Mouse (Mus musculus) embryonic facial prominence, embryonic 15.5 days (tissue): ENCODE measurements at regions not wholly inside any gene's neighbourhood (a gene's known extent, or its start where the extent isn't known, plus 50 kb on each side); places are given as distances from the start of the nearest gene placed in this dataset.

ENCODE experiments used
- ATAC-seq: fragments of 200-750 bp; cut with Nextera tagmentation; 2 replicates; pipeline ENCODE4 v1.8.0; 2017; ENCODE audit warnings: low read depth, moderate TSS enrichment; ENCODE audit not compliant: insufficient number of reproducible peaks, low FRiP score, low TSS enrichment
- H3K27ac ChIP-seq: fragments of 300-500 bp; sonication (generic); replicated peaks from 2 replicates; pipeline ENCODE4 v1.5.1; 2015; ENCODE audit warnings: mild to moderate bottlenecking, inconsistent platforms
- H3K27me3 ChIP-seq: fragments of 300-500 bp; sonication (generic); 2 replicates; pipeline ENCODE4 v1.6.1; 2015; ENCODE audit warnings: inconsistent platforms
- H3K36me3 ChIP-seq: fragments of 300-500 bp; sonication (generic); 2 replicates; pipeline ENCODE4 v1.6.1; 2015; ENCODE audit warnings: mild to moderate bottlenecking, inconsistent platforms
- H3K4me1 ChIP-seq: fragments of 300-500 bp; sonication (generic); 2 replicates; pipeline ENCODE4 v1.6.1; 2015; ENCODE audit warnings: inconsistent platforms
- H3K4me2 ChIP-seq: fragments of 300-500 bp; sonication (generic); replicated peaks from 2 replicates; pipeline ENCODE4 v1.6.1; 2015; ENCODE audit warnings: mild to moderate bottlenecking, inconsistent platforms
- H3K4me3 ChIP-seq: fragments of 300-500 bp; sonication (generic); replicated peaks from 2 replicates; pipeline ENCODE4 v1.5.1; 2015; ENCODE audit warnings: mild to moderate bottlenecking, inconsistent platforms
- H3K9ac ChIP-seq: fragments of 300-500 bp; sonication (generic); 2 replicates; pipeline ENCODE4 v1.6.1; 2015; ENCODE audit warnings: inconsistent platforms
- H3K9me3 ChIP-seq: fragments of 300-500 bp; sonication (generic); replicated peaks from 2 replicates; pipeline ENCODE4 v1.6.1; 2016; ENCODE audit warnings: inconsistent platforms
- WGBS: fragments of 180-500 bp; shearing (Covaris S2); methylation state at CpG from one replicate; pipeline ENCODE4 v1.1.7; 2015; 5-methylcytosine and 5-hydroxymethylcytosine counted together

DNA sequence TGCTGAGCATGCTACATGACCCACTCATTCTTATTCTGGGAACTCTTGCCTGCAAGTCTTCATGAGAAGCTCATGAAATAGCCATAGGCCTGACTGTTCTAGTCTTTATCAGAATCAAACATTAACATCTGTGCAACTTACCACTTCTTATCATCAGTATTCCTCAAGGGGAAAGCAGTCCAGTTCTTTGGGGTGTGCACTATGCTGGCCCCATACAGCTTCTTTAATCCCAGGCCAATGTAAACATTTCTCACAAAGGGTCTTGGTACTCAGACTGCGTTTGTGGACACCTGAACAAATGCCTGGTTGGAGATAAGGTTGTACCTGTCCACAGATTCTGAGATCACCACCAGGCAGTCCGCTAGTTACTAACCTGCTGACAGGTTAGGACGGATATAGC lies 51.3 kb downstream of the 3110018I06Rik start:
- Histone ChIP-seq H3K27me3 (no peaks in the 10 kb centered on the region), H3K4me1 (no peaks in the 10 kb centered on the region), H3K9ac (no peak overlapping the region), H3K9me3 (no peaks in the 10 kb centered on the region), H3K4me3 (no peak overlapping the region), H3K36me3 (no peaks in the 10 kb centered on the region), H3K4me2 (no peak overlapping the region), H3K27ac (no peak overlapping the region)
- WGBS: 78% methylated on average over 3 of the region's 3 CpGs
- no peak for ATAC-seq

DNA sequence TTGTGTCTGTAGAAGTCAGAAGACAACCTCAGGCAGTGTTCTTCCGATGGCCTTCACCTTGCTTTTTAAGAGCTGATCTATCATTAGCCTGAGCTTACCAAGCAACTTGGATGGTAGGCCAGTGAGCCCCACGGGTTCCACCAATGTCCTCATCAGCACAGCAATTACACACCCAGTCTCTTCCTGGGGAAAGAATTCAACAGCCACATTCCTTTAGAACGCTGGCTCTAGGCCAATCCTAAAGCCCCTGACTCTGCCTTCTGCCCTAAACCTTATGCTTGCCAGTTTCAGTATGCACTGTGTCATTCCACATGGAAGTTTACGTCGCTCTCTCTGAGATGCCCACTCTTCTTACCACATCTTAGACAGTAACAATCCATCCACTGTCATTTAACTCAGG lies 52.8 kb downstream of the 3110018I06Rik start:
- H3K4me1 ChIP-seq: no peaks in the 10 kb centered on the region
- ATAC-seq: no peak
- 27% methylated on average over 5 of the region's 5 CpGs for WGBS

DNA sequence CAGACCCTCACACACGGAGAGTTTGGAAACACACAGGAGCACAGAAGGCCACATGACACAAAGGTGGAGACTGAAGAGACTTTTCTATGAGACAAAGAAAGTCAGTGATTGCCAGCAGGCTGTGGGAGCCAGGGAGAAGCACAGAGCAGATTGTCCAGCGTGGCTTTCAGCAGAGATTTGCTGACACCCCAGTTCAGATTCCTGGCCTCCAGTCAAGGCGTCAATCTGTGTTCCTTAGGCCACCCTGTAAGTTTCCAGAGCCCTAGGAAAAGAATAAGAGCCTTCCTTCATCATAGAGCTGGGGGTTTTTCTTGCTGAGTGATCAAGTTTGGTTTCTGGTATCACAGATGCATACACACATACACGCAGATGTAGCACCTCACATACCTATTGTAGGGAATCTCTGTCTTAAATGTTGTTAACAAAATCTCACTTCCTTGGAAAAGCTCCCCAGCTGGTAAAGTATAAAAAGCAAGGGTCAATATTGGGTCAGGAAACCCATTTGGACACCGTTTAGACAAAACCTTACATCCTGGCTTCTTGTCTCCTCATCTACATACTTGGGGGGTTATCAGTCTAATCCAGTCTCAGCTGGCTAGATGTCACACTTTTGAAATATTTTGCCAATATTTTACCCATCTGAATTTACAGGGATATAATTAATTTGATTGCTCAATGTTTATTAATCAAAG lies 58.9 kb downstream of the 3110018I06Rik start:
- Histone ChIP-seq H3K9me3 (no peaks in the 10 kb centered on the region), H3K4me1 (peaks cover 24% of the 10 kb centered on the region), H3K36me3 (no peaks in the 10 kb centered on the region), H3K9ac (no peak overlapping the region), H3K4me3 (no peak overlapping the region), H3K27ac (no peak overlapping the region), H3K4me2 (no peak overlapping the region), H3K27me3 (no peaks in the 10 kb centered on the region)
- 58% methylated on average over 5 of the region's 5 CpGs for WGBS
- ATAC-seq: no peak

More for the DNA sequence above, 52.8 kb downstream of the 3110018I06Rik start:
- Histone ChIP-seq H3K4me2 (no peak overlapping the region), H3K4me3 (no peak overlapping the region), H3K9ac (no peak overlapping the region), H3K36me3 (no peaks in the 10 kb centered on the region), H3K27ac (no peak overlapping the region), H3K9me3 (no peaks in the 10 kb centered on the region), H3K27me3 (no peaks in the 10 kb centered on the region)

DNA sequence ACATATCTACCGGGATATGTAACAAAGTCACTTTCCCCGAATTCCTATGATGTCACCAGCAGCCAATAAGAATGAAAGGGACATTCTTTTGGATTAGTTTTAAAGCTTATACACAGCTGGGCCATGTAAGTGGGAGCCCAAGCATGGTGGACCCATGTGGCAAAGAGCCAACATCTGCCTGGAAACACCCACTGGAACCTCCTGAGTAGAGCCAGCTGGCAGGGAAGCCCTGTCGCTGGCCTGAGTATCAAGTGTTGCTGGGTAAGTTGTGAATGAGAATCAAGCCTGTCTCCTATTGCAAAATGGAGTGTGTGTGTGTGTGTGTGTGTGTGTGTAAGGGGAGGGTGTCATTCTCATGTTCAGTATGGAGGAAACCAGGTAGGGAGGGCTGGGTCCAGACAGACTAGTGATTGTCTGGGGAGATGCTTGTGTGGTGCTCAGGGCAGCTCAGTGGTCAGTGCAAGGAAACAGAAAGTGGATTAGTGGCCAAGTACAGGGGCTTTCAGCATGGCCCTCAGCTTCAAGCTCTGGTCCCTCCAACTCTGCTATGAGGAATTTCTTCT lies 59.5 kb downstream of the 3110018I06Rik start:
- no peaks in the 10 kb centered on the region for H3K36me3 ChIP-seq
- no peak overlapping the region for H3K4me2 ChIP-seq
- peaks cover 24% of the 10 kb centered on the region for H3K4me1 ChIP-seq
- H3K4me3 ChIP-seq: no peak overlapping the region
- no peak overlapping the region for H3K27ac ChIP-seq
- no peaks in the 10 kb centered on the region for H3K27me3 ChIP-seq
- no peaks in the 10 kb centered on the region for H3K9me3 ChIP-seq
- H3K9ac ChIP-seq: no peak overlapping the region
- WGBS: 36% methylated on average over 3 of the region's 3 CpGs
- ATAC-seq: peak; percentile 61; the same call in 1 of the 2 replicates

DNA sequence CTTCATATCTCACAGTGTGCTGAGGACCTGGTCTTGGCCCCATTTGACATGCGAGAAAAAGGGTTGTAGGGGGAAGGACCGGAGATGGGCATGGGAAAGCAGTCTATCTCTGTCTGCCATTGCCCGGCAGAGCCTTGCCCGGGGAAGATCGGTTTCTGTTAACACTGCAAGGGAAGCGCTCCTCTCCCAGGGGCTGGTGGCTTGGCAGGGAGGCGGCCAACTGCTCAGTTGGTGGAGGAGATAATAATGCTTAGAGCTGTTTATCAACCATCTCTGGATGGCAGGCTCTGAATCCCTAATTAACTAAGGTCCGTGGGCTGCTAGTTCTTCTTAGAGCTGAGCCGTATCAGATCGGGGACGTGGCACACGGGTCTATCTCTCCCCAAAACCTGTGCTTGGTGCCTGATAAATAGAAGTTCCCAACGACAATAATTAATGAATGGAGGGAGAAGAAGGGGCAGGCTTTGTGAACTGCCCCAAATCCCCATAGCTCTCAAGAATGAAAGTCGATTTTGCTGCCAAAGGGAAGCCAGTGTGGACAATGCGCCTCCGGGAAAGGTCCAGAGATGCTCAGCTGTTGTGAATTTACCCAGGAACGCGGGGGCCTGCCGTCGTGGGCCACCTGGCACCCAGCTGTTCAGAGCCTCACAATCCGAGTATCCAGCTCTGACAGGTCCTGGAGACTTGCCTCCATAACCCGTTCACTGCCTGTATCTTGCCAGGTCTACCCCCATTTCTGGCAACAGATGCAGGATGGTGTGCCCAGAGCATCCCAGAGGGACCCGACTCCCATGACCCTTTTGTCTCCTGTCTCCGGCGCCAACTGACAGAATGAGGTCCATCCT lies 61.2 kb downstream of the 3110018I06Rik start:
- H3K4me2 ChIP-seq: peak overlapping the region; percentile 17; the same call in 1 of the 2 replicates
- H3K4me1 ChIP-seq: peaks cover 24% of the 10 kb centered on the region
- H3K4me3 ChIP-seq: no peak overlapping the region
- no peak overlapping the region for H3K9ac ChIP-seq
- H3K9me3 ChIP-seq: no peaks in the 10 kb centered on the region
- WGBS: 52% methylated on average over 25 of the region's 25 CpGs
- no peaks in the 10 kb centered on the region for H3K27me3 ChIP-seq
- H3K36me3 ChIP-seq: no peaks in the 10 kb centered on the region
- peak; percentile 61; the same call in 1 of the 2 replicates for ATAC-seq
- H3K27ac ChIP-seq: no peak overlapping the region

DNA sequence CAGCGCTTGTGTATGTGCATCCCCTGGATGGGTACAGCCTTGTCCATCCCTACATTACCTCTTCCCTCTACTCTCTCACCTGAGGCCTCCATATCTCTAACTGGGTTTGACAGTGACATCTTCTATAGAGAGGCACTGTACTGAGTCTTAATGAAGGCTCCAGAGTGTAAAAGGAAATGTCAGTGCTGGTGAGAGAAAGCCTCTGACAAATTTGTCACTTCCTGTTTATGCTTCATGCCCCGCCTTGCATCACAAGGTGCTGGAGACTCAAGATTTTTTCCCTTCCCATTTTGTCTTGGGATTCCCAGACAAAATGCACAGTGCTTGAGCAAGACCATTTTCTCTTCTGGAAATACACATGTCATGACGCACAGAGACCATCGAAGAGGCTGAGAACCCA lies 70.8 kb downstream of the 3110018I06Rik start:
- H3K9ac ChIP-seq: no peak overlapping the region
- no peak overlapping the region for H3K4me2 ChIP-seq
- no peaks in the 10 kb centered on the region for H3K36me3 ChIP-seq
- no peaks in the 10 kb centered on the region for H3K4me1 ChIP-seq
- no peak overlapping the region for H3K27ac ChIP-seq
- WGBS: 87% methylated on average over 4 of the region's 4 CpGs
- H3K4me3 ChIP-seq: no peak overlapping the region
- H3K27me3 ChIP-seq: no peaks in the 10 kb centered on the region
- H3K9me3 ChIP-seq: no peaks in the 10 kb centered on the region
- ATAC-seq: no peak

DNA sequence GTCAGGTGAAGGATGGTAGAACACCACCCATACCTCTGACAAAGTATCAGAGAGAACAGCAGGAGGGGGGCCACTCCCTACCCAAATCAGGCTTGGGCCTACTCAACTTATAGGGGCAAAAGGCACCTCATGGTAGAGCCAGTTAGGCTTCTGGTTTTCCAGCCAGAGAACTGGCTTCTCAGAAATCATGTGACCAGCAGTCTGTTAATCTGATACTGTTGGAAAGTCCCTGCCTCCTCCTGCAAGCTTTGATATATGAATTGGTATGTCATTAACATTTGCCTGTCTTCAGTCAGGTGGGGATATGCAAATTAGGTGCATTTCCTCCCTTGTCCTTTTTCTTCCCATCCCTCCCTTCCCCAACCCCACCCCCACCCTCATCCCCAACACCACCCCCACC lies 71.7 kb downstream of the 3110018I06Rik start:
- ATAC-seq: no peak
- Histone ChIP-seq H3K9ac (no peak overlapping the region), H3K4me2 (no peak overlapping the region), H3K4me3 (no peak overlapping the region), H3K9me3 (no peaks in the 10 kb centered on the region), H3K27me3 (no peaks in the 10 kb centered on the region), H3K4me1 (no peaks in the 10 kb centered on the region), H3K27ac (no peak overlapping the region), H3K36me3 (no peaks in the 10 kb centered on the region)

DNA sequence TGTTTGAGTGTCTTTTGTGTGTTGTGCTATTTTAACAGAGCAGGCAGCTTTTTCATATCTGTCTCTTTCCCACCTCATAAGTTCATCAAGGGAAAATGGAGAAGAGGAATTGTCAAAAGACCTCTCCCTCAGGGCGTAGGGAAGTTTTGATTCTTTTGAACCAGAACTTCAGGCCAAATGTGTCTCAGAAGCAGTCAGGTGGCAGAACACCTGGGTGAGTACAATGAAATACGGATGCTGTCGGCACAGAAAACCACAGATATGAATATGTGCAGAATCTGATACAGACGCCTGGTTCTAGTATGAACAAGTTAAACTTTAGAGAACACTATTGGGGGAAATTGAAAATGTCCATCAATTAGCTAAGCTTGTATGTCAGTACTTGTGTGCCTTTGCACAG lies 84.2 kb downstream of the 3110018I06Rik start:
- Histone ChIP-seq H3K4me3 (no peak overlapping the region), H3K27me3 (no peaks in the 10 kb centered on the region), H3K4me2 (no peak overlapping the region), H3K9ac (no peak overlapping the region), H3K36me3 (no peaks in the 10 kb centered on the region), H3K9me3 (no peaks in the 10 kb centered on the region), H3K4me1 (no peaks in the 10 kb centered on the region), H3K27ac (no peak overlapping the region)
- no peak for ATAC-seq
- 67% methylated on average over 4 of the region's 4 CpGs for WGBS

DNA sequence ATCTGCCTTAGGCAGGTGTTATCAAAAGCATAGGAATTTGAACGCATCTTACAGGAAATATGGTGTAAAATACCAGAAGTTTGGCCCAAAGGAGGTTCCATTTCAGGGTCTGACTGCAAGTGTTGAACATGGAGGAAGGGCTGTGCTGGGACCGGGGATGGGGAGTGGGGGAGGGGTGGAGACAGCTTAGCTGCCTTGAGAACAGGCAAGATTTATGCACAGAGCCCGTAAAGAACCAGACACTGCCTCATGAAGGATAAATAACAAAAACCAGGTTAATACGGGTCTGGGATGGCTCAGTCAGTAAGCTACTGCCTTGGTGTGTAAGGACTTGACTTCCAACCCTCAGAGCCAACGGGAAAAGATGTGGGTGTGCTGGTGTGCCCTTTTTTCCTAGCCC lies 91.1 kb downstream of the 3110018I06Rik start:
- no peaks in the 10 kb centered on the region for H3K4me1 ChIP-seq
- no peak overlapping the region for H3K27ac ChIP-seq
- H3K9me3 ChIP-seq: no peaks in the 10 kb centered on the region
- 60% methylated on average over 5 of the region's 5 CpGs for WGBS
- no peaks in the 10 kb centered on the region for H3K36me3 ChIP-seq
- no peak overlapping the region for H3K4me3 ChIP-seq
- H3K27me3 ChIP-seq: no peaks in the 10 kb centered on the region
- no peak overlapping the region for H3K9ac ChIP-seq
- no peak overlapping the region for H3K4me2 ChIP-seq
- ATAC-seq: no peak

DNA sequence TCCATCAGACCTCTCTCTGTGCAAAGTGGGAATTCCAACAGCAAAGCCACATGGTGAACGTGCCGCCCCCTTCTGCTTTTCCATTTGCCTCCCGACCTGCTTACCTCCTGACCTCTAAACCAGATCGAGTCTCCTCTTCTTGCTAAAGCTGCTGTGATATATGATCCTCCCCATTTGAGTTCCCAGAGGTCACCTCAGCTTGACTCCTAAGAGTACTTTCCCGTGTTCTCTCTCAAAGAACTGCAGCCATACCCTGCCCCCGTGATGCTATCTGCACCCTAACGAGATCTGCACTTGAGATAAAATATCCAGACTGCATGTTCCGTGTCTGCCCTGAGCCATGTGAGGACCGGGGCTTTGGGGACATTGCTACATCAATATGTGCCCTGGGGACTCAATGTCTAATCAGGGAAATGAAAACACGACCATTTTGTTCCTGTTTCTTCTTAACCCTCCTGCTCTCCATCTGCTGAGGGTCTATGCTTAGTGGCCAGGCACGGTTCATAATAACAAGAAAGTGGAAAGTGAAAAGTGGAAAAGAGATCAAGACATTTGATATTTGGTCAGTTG lies 94.8 kb downstream of the 3110018I06Rik start:
- no peaks in the 10 kb centered on the region for H3K9me3 ChIP-seq
- H3K4me1 ChIP-seq: no peaks in the 10 kb centered on the region
- H3K27ac ChIP-seq: no peak overlapping the region
- WGBS: 20% methylated on average over 11 of the region's 11 CpGs
- no peak overlapping the region for H3K9ac ChIP-seq
- H3K4me2 ChIP-seq: no peak overlapping the region
- no peak overlapping the region for H3K4me3 ChIP-seq
- H3K36me3 ChIP-seq: no peaks in the 10 kb centered on the region
- ATAC-seq: no peak
- H3K27me3 ChIP-seq: no peaks in the 10 kb centered on the region

DNA sequence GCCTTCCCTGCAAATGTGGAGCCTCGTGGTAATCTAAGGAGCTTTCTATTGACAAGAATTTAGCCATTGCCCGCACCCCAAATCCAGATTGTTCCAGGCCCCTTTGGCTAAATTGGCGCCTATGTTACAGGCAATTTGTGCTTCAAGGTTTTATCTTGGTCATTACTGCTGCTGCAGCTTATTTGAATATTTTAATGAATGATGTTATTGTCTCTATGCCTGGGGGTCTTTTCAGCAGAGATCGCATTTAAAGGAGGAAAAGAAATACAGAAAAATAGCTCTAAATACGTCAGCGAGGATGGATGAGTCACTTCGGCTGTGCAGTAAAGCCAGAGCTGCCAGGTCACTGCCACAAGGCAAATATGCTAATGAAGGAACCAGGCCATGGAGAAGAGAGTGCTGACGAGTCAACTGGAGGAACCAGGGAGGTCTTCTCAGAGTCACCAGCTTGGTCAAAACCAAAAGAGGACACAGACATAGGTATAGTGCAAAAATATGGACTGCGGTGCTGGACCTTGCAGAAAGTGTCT lies 97.3 kb downstream of the 3110018I06Rik start:
- no peaks in the 10 kb centered on the region for H3K4me1 ChIP-seq
- WGBS: 61% methylated on average over 9 of the region's 9 CpGs
- no peaks in the 10 kb centered on the region for H3K27me3 ChIP-seq
- no peak overlapping the region for H3K4me2 ChIP-seq
- H3K4me3 ChIP-seq: no peak overlapping the region
- no peaks in the 10 kb centered on the region for H3K9me3 ChIP-seq
- no peak overlapping the region for H3K27ac ChIP-seq
- no peak overlapping the region for H3K9ac ChIP-seq
- ATAC-seq: no peak
- no peaks in the 10 kb centered on the region for H3K36me3 ChIP-seq
